Mouse (Mus musculus): ENCODE measurements at regions not wholly inside any gene's neighbourhood (a gene's known extent, or its start where the extent isn't known, plus 50 kb on each side); places are given as distances from the start of the nearest gene placed in this dataset.
A peak's percentile ranks its signal among the peaks of the same experiment; 100 is the strongest.
"Not testable (repeated sequence)": the region's sequence is repeated elsewhere in the genome, so short reads cannot be mapped to it uniquely, and the experiment has no call there.

DNA sequence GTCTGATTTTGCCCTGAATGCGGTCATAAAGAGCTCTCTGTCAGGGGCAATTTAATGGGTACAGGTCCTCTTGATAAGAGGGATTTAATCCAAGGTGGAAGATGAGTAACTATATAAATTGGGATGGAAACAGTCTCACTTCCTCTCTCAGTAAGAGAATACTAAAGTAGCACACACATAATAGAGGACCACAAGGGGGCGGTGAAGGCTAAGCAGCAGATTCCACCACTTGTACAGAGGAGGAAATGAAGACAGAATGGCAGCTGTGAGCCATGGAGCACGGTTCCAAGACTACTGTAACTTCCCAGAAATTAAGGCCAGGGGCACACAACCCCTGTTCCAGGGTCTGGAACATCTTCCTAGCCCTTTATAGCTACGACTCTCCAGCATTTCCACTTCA, 262.6 kb upstream of the Ywhaq start:
- H3K27me3 ChIP-seq (ENCODE audit: control insufficient read depth, insufficient read depth, low read length); ATAC-seq (ENCODE audit: low FRiP score, low TSS enrichment); H3K27ac ChIP-seq (ENCODE audit: low read depth, low read length); H3K36me3 ChIP-seq (ENCODE audit: control insufficient read depth, insufficient read depth, low read length); H3K9ac ChIP-seq (ENCODE audit: low read depth, low read length); H3K4me2 ChIP-seq (replicated peaks; ENCODE audit: low read depth, low read length); H3K9me3 ChIP-seq (ENCODE audit: control insufficient read depth, low read length); H3K4me3 ChIP-seq (ENCODE audit: low read length); H3K4me1 ChIP-seq (ENCODE audit: control insufficient read depth, insufficient read depth, low read length): not testable (repeated sequence)
- WGBS, result 38% methylated on average over 3 of the region's 4 CpGs

DNA sequence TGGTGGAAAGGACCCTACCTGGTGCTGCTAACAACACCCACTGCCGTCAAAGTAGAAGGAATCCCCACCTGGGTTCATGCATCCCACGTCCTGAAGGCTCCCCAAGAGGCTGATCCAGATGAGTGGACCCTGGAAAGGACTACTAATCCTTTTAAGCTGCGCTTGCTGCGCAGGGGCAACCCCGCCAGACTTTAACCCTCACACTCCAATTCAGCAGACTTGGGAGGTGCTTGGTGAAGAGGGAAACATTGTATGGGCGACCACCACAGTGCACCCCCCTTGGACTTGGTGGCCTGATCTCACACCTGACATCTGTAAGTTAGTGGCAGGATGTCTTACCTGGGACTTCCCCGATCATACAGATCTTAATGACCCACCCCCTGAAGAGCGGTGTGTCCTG, 231.9 kb upstream of the Ywhaq start:
- WGBS, result 85% methylated on average over 8 of the region's 8 CpGs
- H3K9ac ChIP-seq (ENCODE audit: low read depth, low read length); H3K4me1 ChIP-seq (ENCODE audit: control insufficient read depth, insufficient read depth, low read length); H3K36me3 ChIP-seq (ENCODE audit: control insufficient read depth, insufficient read depth, low read length); H3K4me3 ChIP-seq (ENCODE audit: low read length); H3K4me2 ChIP-seq (replicated peaks; ENCODE audit: low read depth, low read length); H3K27me3 ChIP-seq (ENCODE audit: control insufficient read depth, insufficient read depth, low read length); H3K27ac ChIP-seq (ENCODE audit: low read depth, low read length); ATAC-seq (ENCODE audit: low FRiP score, low TSS enrichment): not testable (repeated sequence)
- H3K9me3 ChIP-seq (ENCODE audit: control insufficient read depth, low read length), result peaks cover 23% of the 10 kb centered on the region

DNA sequence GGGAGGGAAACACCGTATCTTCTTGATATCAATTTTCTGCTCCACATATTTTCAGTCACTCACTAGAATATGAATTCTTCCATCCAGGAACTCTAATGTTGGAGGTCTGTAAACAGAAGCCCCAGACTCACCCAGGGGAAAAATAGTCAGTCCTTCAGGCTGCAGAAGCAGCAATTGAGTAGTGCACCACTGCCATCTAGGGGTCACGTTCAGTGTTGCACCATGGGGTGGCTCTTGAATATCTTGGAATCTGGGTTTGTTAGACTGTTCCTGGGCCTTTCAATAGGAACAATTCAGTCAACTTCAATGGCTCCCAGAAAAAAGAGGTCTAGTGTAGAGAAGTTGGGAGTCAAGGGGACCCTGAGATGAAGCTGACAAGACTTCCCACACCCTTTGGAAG, 196.3 kb upstream of the Ywhaq start:
- H3K4me3 ChIP-seq (ENCODE audit: low read length); H3K27me3 ChIP-seq (ENCODE audit: control insufficient read depth, insufficient read depth, low read length); ATAC-seq (ENCODE audit: low FRiP score, low TSS enrichment); H3K4me2 ChIP-seq (replicated peaks; ENCODE audit: low read depth, low read length); H3K9ac ChIP-seq (ENCODE audit: low read depth, low read length); H3K27ac ChIP-seq (ENCODE audit: low read depth, low read length); H3K4me1 ChIP-seq (ENCODE audit: control insufficient read depth, insufficient read depth, low read length); H3K9me3 ChIP-seq (ENCODE audit: control insufficient read depth, low read length); H3K36me3 ChIP-seq (ENCODE audit: control insufficient read depth, insufficient read depth, low read length): not testable (repeated sequence)
- 17% methylated on average over 2 of the region's 2 CpGs for WGBS

DNA sequence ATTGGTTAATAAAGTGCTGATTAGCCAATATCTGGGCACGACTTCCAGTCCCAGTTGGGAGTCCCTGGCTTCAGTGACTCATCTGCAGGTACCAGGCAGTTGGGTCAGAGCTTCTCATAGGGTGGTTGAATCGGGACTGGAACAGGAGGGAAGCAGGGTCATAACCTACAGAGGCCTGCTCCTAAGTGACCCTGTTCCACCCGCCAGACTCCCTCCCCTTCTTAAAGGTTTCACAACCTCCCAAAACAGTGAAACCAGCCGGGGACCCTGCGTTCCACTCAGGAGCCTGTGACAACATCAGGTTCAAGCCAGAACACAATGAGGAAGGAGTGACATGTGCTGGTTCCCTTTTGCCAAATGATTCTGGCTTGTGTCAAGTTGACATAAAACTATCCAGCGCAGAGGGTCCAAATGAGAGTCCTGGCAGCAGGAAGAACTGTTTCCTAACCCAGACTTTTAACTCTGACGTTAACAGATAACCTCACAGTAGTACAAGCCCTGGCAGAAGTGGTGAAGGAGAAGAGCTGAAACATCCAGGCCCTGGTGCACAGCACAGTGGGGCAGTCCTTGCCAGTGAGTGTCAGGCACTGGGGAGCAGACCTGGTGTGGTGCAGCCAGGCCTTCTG, 151.1 kb upstream of the Ywhaq start:
- no peak overlapping the region for H3K27ac ChIP-seq (ENCODE audit: low read depth, low read length)
- H3K27me3 ChIP-seq (ENCODE audit: control insufficient read depth, insufficient read depth, low read length), result no peaks in the 10 kb centered on the region
- no peaks in the 10 kb centered on the region for H3K4me1 ChIP-seq (ENCODE audit: control insufficient read depth, insufficient read depth, low read length)
- WGBS, result 79% methylated on average over 7 of the region's 7 CpGs
- no peak overlapping the region for H3K9ac ChIP-seq (ENCODE audit: low read depth, low read length)
- ATAC-seq (ENCODE audit: low FRiP score, low TSS enrichment), result no peak
- no peaks in the 10 kb centered on the region for H3K36me3 ChIP-seq (ENCODE audit: control insufficient read depth, insufficient read depth, low read length)
- H3K9me3 ChIP-seq (ENCODE audit: control insufficient read depth, low read length), result no peaks in the 10 kb centered on the region
- no peak overlapping the region for H3K4me2 ChIP-seq (replicated peaks; ENCODE audit: low read depth, low read length)
- no peak overlapping the region for H3K4me3 ChIP-seq (ENCODE audit: low read length)

DNA sequence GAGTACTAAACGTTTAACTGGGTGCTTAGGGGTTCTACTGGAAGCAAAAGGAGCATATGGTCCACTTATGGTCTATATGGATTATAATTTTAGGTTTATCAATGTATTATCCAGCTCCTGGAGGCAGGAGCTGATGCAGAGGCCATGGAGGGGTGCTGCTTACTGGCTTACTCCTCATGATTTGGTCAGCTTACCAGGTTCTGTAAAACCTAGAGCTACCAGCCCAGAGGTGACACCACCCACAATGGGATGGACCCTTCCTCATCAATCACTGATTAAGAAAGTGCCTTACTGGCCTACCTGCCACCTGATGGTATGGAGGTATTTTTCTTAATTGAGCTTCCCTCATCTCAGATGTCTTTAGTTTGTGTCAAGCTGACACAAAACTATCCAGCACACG, 126.5 kb upstream of the Ywhaq start:
- not testable (repeated sequence) for H3K9me3 ChIP-seq (ENCODE audit: control insufficient read depth, low read length); H3K36me3 ChIP-seq (ENCODE audit: control insufficient read depth, insufficient read depth, low read length); ATAC-seq (ENCODE audit: low FRiP score, low TSS enrichment); H3K9ac ChIP-seq (ENCODE audit: low read depth, low read length); H3K4me2 ChIP-seq (replicated peaks; ENCODE audit: low read depth, low read length); H3K4me3 ChIP-seq (ENCODE audit: low read length); H3K27ac ChIP-seq (ENCODE audit: low read depth, low read length); H3K27me3 ChIP-seq (ENCODE audit: control insufficient read depth, insufficient read depth, low read length); H3K4me1 ChIP-seq (ENCODE audit: control insufficient read depth, insufficient read depth, low read length)
- 52% methylated on average over 2 of the region's 2 CpGs for WGBS

DNA sequence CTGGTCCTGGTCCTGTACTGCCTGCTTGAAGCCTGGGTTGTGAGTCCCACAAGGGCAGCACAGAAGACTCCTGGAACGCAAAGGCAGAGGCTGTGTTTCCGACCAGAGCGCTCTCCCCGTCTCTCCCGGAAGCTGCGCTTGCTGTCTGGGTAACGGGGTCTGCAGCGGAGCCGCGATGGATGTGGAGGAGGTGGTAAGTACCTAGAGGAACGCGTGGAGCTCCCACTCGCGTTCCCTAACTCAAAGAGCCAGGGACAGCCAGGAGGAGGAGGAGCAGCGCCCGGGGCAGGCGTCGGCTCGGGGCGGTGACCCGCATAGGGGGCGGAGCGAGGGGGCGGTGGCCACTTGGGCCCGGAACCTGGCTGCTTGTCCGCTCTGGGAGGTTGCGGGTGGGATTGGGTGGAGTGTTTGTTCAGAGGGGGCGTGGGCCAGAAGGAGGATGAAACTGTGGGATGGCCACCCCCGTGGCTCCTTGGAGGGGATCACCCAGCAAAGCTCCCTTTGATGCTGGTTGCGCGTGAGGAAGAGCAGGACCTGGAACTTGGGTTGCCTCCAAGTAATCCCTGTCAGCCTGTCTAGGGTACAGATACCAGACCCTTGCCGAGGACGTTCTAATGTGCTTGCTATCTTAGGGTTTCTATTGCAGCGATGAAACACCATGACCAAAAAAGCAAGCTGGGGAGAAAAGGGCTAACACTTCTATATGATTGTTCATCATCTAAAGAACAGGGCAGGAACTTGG, 125.9 kb upstream of the Ywhaq start:
- H3K4me3 ChIP-seq (ENCODE audit: low read length), result peak overlapping the region; percentile 54
- not testable (repeated sequence) for H3K27ac ChIP-seq (ENCODE audit: low read depth, low read length); H3K9me3 ChIP-seq (ENCODE audit: control insufficient read depth, low read length); H3K36me3 ChIP-seq (ENCODE audit: control insufficient read depth, insufficient read depth, low read length); H3K27me3 ChIP-seq (ENCODE audit: control insufficient read depth, insufficient read depth, low read length); H3K4me1 ChIP-seq (ENCODE audit: control insufficient read depth, insufficient read depth, low read length)
- H3K4me2 ChIP-seq (replicated peaks; ENCODE audit: low read depth, low read length), result peak overlapping the region; percentile 67
- peak; percentile 87 for ATAC-seq (ENCODE audit: low FRiP score, low TSS enrichment)
- WGBS, result 4% methylated on average over 34 of the region's 34 CpGs
- H3K9ac ChIP-seq (ENCODE audit: low read depth, low read length), result peak overlapping the region; percentile 58

DNA sequence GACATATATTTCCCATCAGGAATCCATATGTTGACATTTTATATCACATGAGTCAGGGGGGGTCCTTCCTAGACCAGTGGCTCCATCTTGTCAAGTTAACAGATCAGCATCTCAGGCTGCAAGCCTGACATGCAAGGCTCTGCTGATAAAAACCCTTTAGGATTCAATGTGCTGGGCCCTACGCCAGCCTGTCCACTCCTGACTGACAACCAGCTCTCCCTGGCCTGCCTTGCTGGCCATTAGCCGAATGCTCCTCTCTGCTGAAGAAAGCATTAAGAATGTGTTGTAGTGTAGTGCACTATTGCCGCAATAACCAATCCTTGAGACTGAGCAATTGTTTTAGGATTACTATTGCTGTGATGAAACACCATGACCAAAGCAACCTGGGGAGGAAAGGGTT, 114.3 kb upstream of the Ywhaq start:
- H3K27ac ChIP-seq (ENCODE audit: low read depth, low read length), result no peak overlapping the region
- no peak overlapping the region for H3K9ac ChIP-seq (ENCODE audit: low read depth, low read length)
- H3K9me3 ChIP-seq (ENCODE audit: control insufficient read depth, low read length), result no peaks in the 10 kb centered on the region
- no peaks in the 10 kb centered on the region for H3K27me3 ChIP-seq (ENCODE audit: control insufficient read depth, insufficient read depth, low read length)
- H3K4me3 ChIP-seq (ENCODE audit: low read length), result no peak overlapping the region
- no peaks in the 10 kb centered on the region for H3K36me3 ChIP-seq (ENCODE audit: control insufficient read depth, insufficient read depth, low read length)
- no peaks in the 10 kb centered on the region for H3K4me1 ChIP-seq (ENCODE audit: control insufficient read depth, insufficient read depth, low read length)
- no peak for ATAC-seq (ENCODE audit: low FRiP score, low TSS enrichment)
- WGBS, result 90% methylated on average over 3 of the region's 3 CpGs
- H3K4me2 ChIP-seq (replicated peaks; ENCODE audit: low read depth, low read length), result no peak overlapping the region

DNA sequence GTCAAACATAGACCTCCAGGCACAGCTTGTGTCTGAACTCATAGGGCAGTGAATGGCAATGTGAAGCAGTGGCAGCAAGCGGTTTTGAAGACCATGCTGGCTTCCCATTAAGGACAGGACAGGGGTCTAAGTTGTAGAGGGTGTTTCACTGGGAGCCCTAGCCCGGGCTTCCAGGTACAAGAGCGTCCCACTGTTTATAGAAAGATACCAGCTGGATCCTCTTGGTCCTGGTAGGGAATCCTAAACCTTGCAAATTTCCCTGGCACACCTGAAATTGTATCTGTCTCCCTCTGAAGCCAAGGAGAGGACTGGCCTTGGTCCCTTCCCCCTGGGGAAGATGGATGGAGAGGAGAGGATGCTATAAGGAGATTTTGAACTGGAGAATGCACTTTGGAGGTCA, 111.9 kb upstream of the Ywhaq start:
- not testable (repeated sequence) for H3K27me3 ChIP-seq (ENCODE audit: control insufficient read depth, insufficient read depth, low read length); H3K9ac ChIP-seq (ENCODE audit: low read depth, low read length); H3K9me3 ChIP-seq (ENCODE audit: control insufficient read depth, low read length); ATAC-seq (ENCODE audit: low FRiP score, low TSS enrichment); H3K36me3 ChIP-seq (ENCODE audit: control insufficient read depth, insufficient read depth, low read length); H3K27ac ChIP-seq (ENCODE audit: low read depth, low read length); H3K4me1 ChIP-seq (ENCODE audit: control insufficient read depth, insufficient read depth, low read length); H3K4me2 ChIP-seq (replicated peaks; ENCODE audit: low read depth, low read length); H3K4me3 ChIP-seq (ENCODE audit: low read length)
- WGBS, result 83% methylated on average over 3 of the region's 3 CpGs

DNA sequence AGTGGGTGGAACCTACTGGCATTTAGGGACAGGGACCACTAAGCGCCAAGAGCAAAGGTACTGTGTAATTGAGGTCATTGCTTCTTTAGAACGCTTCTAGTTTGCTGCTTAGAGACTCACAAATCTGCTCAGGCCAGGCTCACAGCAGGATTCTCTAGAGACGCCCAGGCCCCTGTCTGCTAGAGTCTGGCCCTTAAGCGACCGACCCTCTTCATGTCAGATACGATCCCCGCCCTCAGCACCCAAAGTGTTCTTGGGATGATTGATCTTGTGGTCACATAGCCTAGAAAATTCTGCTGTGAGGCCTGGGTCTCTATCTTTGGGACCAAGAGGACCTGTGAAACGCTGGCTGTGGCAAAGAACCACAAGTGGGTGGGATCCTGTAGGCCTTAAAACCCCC, 109.9 kb upstream of the Ywhaq start:
- not testable (repeated sequence) for H3K36me3 ChIP-seq (ENCODE audit: control insufficient read depth, insufficient read depth, low read length); H3K4me3 ChIP-seq (ENCODE audit: low read length); H3K27ac ChIP-seq (ENCODE audit: low read depth, low read length); H3K9me3 ChIP-seq (ENCODE audit: control insufficient read depth, low read length); H3K9ac ChIP-seq (ENCODE audit: low read depth, low read length); ATAC-seq (ENCODE audit: low FRiP score, low TSS enrichment); H3K4me1 ChIP-seq (ENCODE audit: control insufficient read depth, insufficient read depth, low read length); H3K27me3 ChIP-seq (ENCODE audit: control insufficient read depth, insufficient read depth, low read length); H3K4me2 ChIP-seq (replicated peaks; ENCODE audit: low read depth, low read length)
- WGBS, result 83% methylated on average over 8 of the region's 8 CpGs
